Mouse (Mus musculus): ENCODE measurements around the gene Adgrl2. TPM values are rescaled to one million over a fixed set of nuclear protein-coding genes. Genes with fewer than 3 reads are reported as not detected.

Gene Adgrl2
- total RNA-seq, 1 experiment, result 36.6 TPM

GRCm38 (mm10) chr3:148930913-148931312 is 59.4 kb downstream of the Adgrl2 start:
- Histone ChIP-seq H3K9me3 (ENCODE audit: control insufficient read depth, insufficient read depth, low read depth, low read length) (no peaks in the 10 kb centered on the region), H3K36me3 (ENCODE audit: control insufficient read depth, insufficient read depth, low read length, poor library complexity, severe bottlenecking) (no peaks in the 10 kb centered on the region), H3K9ac (ENCODE audit: insufficient read depth, low read depth, low read length, poor library complexity, severe bottlenecking) (no peak overlapping the region), H3K4me3 (ENCODE audit: insufficient read depth in 1 of 2, low read depth in 1 of 2, low read length in 2 of 2, poor library complexity in 1 of 2, severe bottlenecking in 1 of 2) (no peak overlapping the region), H3K4me1 (ENCODE audit: control insufficient read depth in 2 of 2, insufficient read depth in 2 of 2, low read length in 2 of 2, poor library complexity in 1 of 2) (peaks cover 0 to 2% of the 10 kb centered on the region in 2 experiments; a peak in 1 of 4 replicates), H3K27ac (ENCODE audit: insufficient read depth, low read depth, low read length, poor library complexity, severe bottlenecking) (no peak overlapping the region)
- no peak for TF ChIP-seq MAFK (IDR thresholded peaks at IDR 0.05; ENCODE audit: insufficient read depth, low read depth, low read length)
- no peak for DNase-seq (ENCODE audit: low read depth, low spot score)
- in situ Hi-C loops (cut with MboI; ENCODE audit: low sequenced_read_pairs in 2 of 2, unreplicated experiment in 2 of 2), result no loop called here

GRCm38 (mm10) chr3:148926330-148926729 is 64.0 kb downstream of the Adgrl2 start:
- H3K27ac ChIP-seq (ENCODE audit: insufficient read depth, low read depth, low read length, poor library complexity, severe bottlenecking), result no peak overlapping the region

GRCm38 (mm10) chr3:148922618-148923095 is 67.7 kb downstream of the Adgrl2 start:
- H3K9ac ChIP-seq (ENCODE audit: insufficient read depth, low read depth, low read length, poor library complexity, severe bottlenecking), result peak overlapping the region; percentile 45; the same call in 1 of the 2 replicates
- no peaks in the 10 kb centered on the region for H3K9me3 ChIP-seq (ENCODE audit: control insufficient read depth, insufficient read depth, low read depth, low read length)
- TF ChIP-seq MAFK (IDR thresholded peaks at IDR 0.05; ENCODE audit: insufficient read depth, low read depth, low read length), result no peak
- no peaks in the 10 kb centered on the region for H3K36me3 ChIP-seq (ENCODE audit: control insufficient read depth, insufficient read depth, low read length, poor library complexity, severe bottlenecking)
- peak overlapping the region; percentile 43 to 49 for H3K4me3 ChIP-seq (ENCODE audit: insufficient read depth in 1 of 2, low read depth in 1 of 2, low read length in 2 of 2, poor library complexity in 1 of 2, severe bottlenecking in 1 of 2)
- in situ Hi-C loops (cut with MboI; ENCODE audit: low sequenced_read_pairs in 2 of 2, unreplicated experiment in 2 of 2), result no loop called here
- peaks cover 0 to 2% of the 10 kb centered on the region in 2 experiments; a peak in 1 of 4 replicates for H3K4me1 ChIP-seq (ENCODE audit: control insufficient read depth in 2 of 2, insufficient read depth in 2 of 2, low read length in 2 of 2, poor library complexity in 1 of 2)
- H3K27ac ChIP-seq (ENCODE audit: insufficient read depth, low read depth, low read length, poor library complexity, severe bottlenecking), result no peak overlapping the region
- DNase-seq (ENCODE audit: low read depth, low spot score), result peak; percentile 47

More at GRCm38 (mm10) chr3:148926330-148926729, 64.0 kb downstream of the Adgrl2 start:
- no peak for DNase-seq (ENCODE audit: low read depth, low spot score)
- Histone ChIP-seq H3K36me3 (ENCODE audit: control insufficient read depth, insufficient read depth, low read length, poor library complexity, severe bottlenecking) (no peaks in the 10 kb centered on the region), H3K9ac (ENCODE audit: insufficient read depth, low read depth, low read length, poor library complexity, severe bottlenecking) (no peak overlapping the region), H3K9me3 (ENCODE audit: control insufficient read depth, insufficient read depth, low read depth, low read length) (no peaks in the 10 kb centered on the region), H3K4me3 (ENCODE audit: insufficient read depth in 1 of 2, low read depth in 1 of 2, low read length in 2 of 2, poor library complexity in 1 of 2, severe bottlenecking in 1 of 2) (no peak overlapping the region), H3K4me1 (ENCODE audit: control insufficient read depth in 2 of 2, insufficient read depth in 2 of 2, low read length in 2 of 2, poor library complexity in 1 of 2) (peaks cover 0 to 2% of the 10 kb centered on the region in 2 experiments; a peak in 1 of 4 replicates)
- in situ Hi-C loops (cut with MboI; ENCODE audit: low sequenced_read_pairs in 2 of 2, unreplicated experiment in 2 of 2), result no loop called here
- TF ChIP-seq HCFC1 (IDR thresholded peaks at IDR 0.05; ENCODE audit: borderline replicate concordance, insufficient read depth, low read length) (no peak), ZC3H11A (IDR thresholded peaks at IDR 0.05; ENCODE audit: borderline replicate concordance, low read depth, low read length) (no peak), MAFK (IDR thresholded peaks at IDR 0.05; ENCODE audit: insufficient read depth, low read depth, low read length) (no peak), ZNF384 (IDR thresholded peaks at IDR 0.05; ENCODE audit: low read depth, low read length) (no peak), CHD2 (IDR thresholded peaks at IDR 0.05; ENCODE audit: low read depth, low read length) (no peak)

GRCm38 (mm10) chr3:148921966-148922587 is 68.3 kb downstream of the Adgrl2 start:
- Histone ChIP-seq H3K36me3 (ENCODE audit: control insufficient read depth, insufficient read depth, low read length, poor library complexity, severe bottlenecking) (no peaks in the 10 kb centered on the region), H3K27ac (ENCODE audit: insufficient read depth, low read depth, low read length, poor library complexity, severe bottlenecking) (no peak overlapping the region), H3K4me3 (ENCODE audit: insufficient read depth in 1 of 2, low read depth in 1 of 2, low read length in 2 of 2, poor library complexity in 1 of 2, severe bottlenecking in 1 of 2) (0 out of 4 replicates have a peak overlapping the region, but pooled peaks of 1 of the 2 experiments have one; percentile 43), H3K4me1 (ENCODE audit: control insufficient read depth in 2 of 2, insufficient read depth in 2 of 2, low read length in 2 of 2, poor library complexity in 1 of 2) (peaks cover 0 to 2% of the 10 kb centered on the region in 2 experiments; a peak in 1 of 4 replicates), H3K9ac (ENCODE audit: insufficient read depth, low read depth, low read length, poor library complexity, severe bottlenecking) (no peak overlapping the region), H3K9me3 (ENCODE audit: control insufficient read depth, insufficient read depth, low read depth, low read length) (no peaks in the 10 kb centered on the region)
- no peak for TF ChIP-seq HCFC1 (IDR thresholded peaks at IDR 0.05; ENCODE audit: borderline replicate concordance, insufficient read depth, low read length)
- TF ChIP-seq CHD2 (IDR thresholded peaks at IDR 0.05; ENCODE audit: low read depth, low read length), result no peak
- no peak for TF ChIP-seq ZC3H11A (IDR thresholded peaks at IDR 0.05; ENCODE audit: borderline replicate concordance, low read depth, low read length)
- no peak for TF ChIP-seq ZNF384 (IDR thresholded peaks at IDR 0.05; ENCODE audit: low read depth, low read length)
- TF ChIP-seq MAFK (IDR thresholded peaks at IDR 0.05; ENCODE audit: insufficient read depth, low read depth, low read length), result no peak
- no peak for DNase-seq (ENCODE audit: low read depth, low spot score)
- in situ Hi-C loops (cut with MboI; ENCODE audit: low sequenced_read_pairs in 2 of 2, unreplicated experiment in 2 of 2), result no loop called here

- in situ Hi-C loops (cut with MboI; ENCODE audit: low sequenced_read_pairs in 2 of 2, unreplicated experiment in 2 of 2), result no loop called here
- no peak for DNase-seq (ENCODE audit: low read depth, low spot score)
- Histone ChIP-seq H3K4me3 (ENCODE audit: insufficient read depth in 1 of 2, low read depth in 1 of 2, low read length in 2 of 2, poor library complexity in 1 of 2, severe bottlenecking in 1 of 2) (no peak overlapping the region), H3K36me3 (ENCODE audit: control insufficient read depth, insufficient read depth, low read length, poor library complexity, severe bottlenecking) (no peaks in the 10 kb centered on the region), H3K9me3 (ENCODE audit: control insufficient read depth, insufficient read depth, low read depth, low read length) (no peaks in the 10 kb centered on the region), H3K9ac (ENCODE audit: insufficient read depth, low read depth, low read length, poor library complexity, severe bottlenecking) (no peak overlapping the region), H3K27ac (ENCODE audit: insufficient read depth, low read depth, low read length, poor library complexity, severe bottlenecking) (no peak overlapping the region), H3K4me1 (ENCODE audit: control insufficient read depth in 2 of 2, insufficient read depth in 2 of 2, low read length in 2 of 2, poor library complexity in 1 of 2) (no peaks in the 10 kb centered on the region)
- TF ChIP-seq ZNF384 (IDR thresholded peaks at IDR 0.05; ENCODE audit: low read depth, low read length), result no peak
- TF ChIP-seq HCFC1 (IDR thresholded peaks at IDR 0.05; ENCODE audit: borderline replicate concordance, insufficient read depth, low read length), result no peak
These were observed 69.5 kb downstream of the Adgrl2 start for GRCm38 (mm10) chr3:148920881-148921280.

Data from ES-E14 (cell line).